Mouse (Mus musculus): Measurements from ENCODE around the gene Clec12b. TPM values are rescaled to one million over a fixed set of nuclear protein-coding genes. Genes with fewer than 3 reads are reported as not detected.

Clec12b gene
- polyA plus RNA-seq (2015; fragmentation: Nextera tagmentation; extraction: Ambion mirVana): 0.19 TPM in 1 of 2 replicates, not detected in the other

DNA sequence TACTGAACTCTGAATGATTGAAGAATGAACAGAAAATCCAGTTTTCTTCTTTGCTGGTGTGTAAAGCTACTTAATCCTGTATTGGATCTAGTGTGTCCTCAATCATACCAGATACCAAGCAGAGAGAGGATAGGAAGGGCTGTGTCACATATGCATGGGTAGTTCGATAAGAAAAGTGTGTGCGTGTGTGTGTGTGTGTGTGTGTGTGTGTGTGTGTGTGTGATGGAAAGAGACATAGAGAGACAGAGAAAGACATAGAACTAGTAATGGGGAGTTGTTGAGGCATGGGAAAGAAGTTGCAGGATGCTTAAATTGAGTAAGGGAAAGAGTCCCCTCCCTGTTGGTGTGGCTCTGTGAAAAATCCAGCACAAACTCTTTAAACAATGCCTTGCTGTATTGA, at the start of gene Clec12b:
Gene Clec12b, minus strand, starts transcription at position 101 of the 400 bp plus-strand sequence.
- Histone ChIP-seq H3K36me3 (no peaks in the 10 kb centered on the region), H3K4me1 (no peaks in the 10 kb centered on the region), H3K4me3 (replicated peaks) (no peak within 1 kb of the TSS), H3K27me3 (replicated peaks) (no peaks in the 10 kb centered on the region), H3K9ac (no peak within 1 kb of the TSS), H3K27ac (no peak within 1 kb of the TSS), H3K9me3 (no peaks in the 10 kb centered on the region), H3K4me2 (no peak within 1 kb of the TSS)
- 80% methylated on average over 2 of the region's 2 CpGs for WGBS
- no peak for ATAC-seq (ENCODE audit: insufficient read depth, low FRiP score, low read depth)

GRCm38 (mm10) chr6:129434239-129434638, 48.6 kb upstream of the Clec12b start:
- H3K36me3 ChIP-seq: no peaks in the 10 kb centered on the region
- H3K27ac ChIP-seq: no peak overlapping the region
- H3K4me1 ChIP-seq: no peaks in the 10 kb centered on the region
- no peaks in the 10 kb centered on the region for H3K9me3 ChIP-seq
- no peak overlapping the region for H3K4me2 ChIP-seq
- WGBS: 70% methylated on average over 5 of the region's 5 CpGs
- no peak overlapping the region for H3K4me3 ChIP-seq (replicated peaks)
- ATAC-seq (ENCODE audit: insufficient read depth, low FRiP score, low read depth): no peak
- H3K9ac ChIP-seq: no peak overlapping the region
- no peaks in the 10 kb centered on the region for H3K27me3 ChIP-seq (replicated peaks)

- WGBS: 72% methylated on average over 4 of the region's 4 CpGs
- H3K9me3 ChIP-seq: no peaks in the 10 kb centered on the region
- no peak overlapping the region for H3K9ac ChIP-seq
- no peak overlapping the region for H3K27ac ChIP-seq
- H3K4me1 ChIP-seq: peaks cover 5% of the 10 kb centered on the region
- no peaks in the 10 kb centered on the region for H3K27me3 ChIP-seq (replicated peaks)
- H3K36me3 ChIP-seq: no peaks in the 10 kb centered on the region
- ATAC-seq (ENCODE audit: insufficient read depth, low FRiP score, low read depth): no peak
- H3K4me3 ChIP-seq (replicated peaks): no peak overlapping the region
- no peak overlapping the region for H3K4me2 ChIP-seq
These were observed 41.6 kb upstream of the Clec12b start for GRCm38 (mm10) chr6:129427281-129427680.

- Histone ChIP-seq H3K9me3 (no peaks in the 10 kb centered on the region), H3K4me2 (no peak overlapping the region), H3K4me1 (peaks cover 5% of the 10 kb centered on the region), H3K27me3 (replicated peaks) (no peaks in the 10 kb centered on the region), H3K36me3 (no peaks in the 10 kb centered on the region), H3K4me3 (replicated peaks) (no peak overlapping the region), H3K27ac (no peak overlapping the region), H3K9ac (no peak overlapping the region)
- 38% methylated on average over 5 of the region's 5 CpGs for WGBS
- no peak for ATAC-seq (ENCODE audit: insufficient read depth, low FRiP score, low read depth)
These were observed 40.1 kb upstream of the Clec12b start for GRCm38 (mm10) chr6:129425812-129426211.

GRCm38 (mm10) chr6:129425217-129425616, 39.5 kb upstream of the Clec12b start:
- 42% methylated on average over 5 of the region's 5 CpGs for WGBS
- no peak for ATAC-seq (ENCODE audit: insufficient read depth, low FRiP score, low read depth)
- no peak overlapping the region for H3K9ac ChIP-seq
- H3K4me3 ChIP-seq (replicated peaks): no peak overlapping the region
- no peaks in the 10 kb centered on the region for H3K9me3 ChIP-seq
- H3K36me3 ChIP-seq: no peaks in the 10 kb centered on the region
- no peaks in the 10 kb centered on the region for H3K27me3 ChIP-seq (replicated peaks)
- no peak overlapping the region for H3K4me2 ChIP-seq
- H3K27ac ChIP-seq: no peak overlapping the region; the same call in 1 of the 2 replicates
- H3K4me1 ChIP-seq: peaks cover 5% of the 10 kb centered on the region

- WGBS: 23% methylated on average over 1 of the region's 1 CpGs
- H3K4me2 ChIP-seq: no peak overlapping the region
These were observed 38.0 kb upstream of the Clec12b start for GRCm38 (mm10) chr6:129423734-129424072.

GRCm38 (mm10) chr6:129423040-129423733, 37.5 kb upstream of the Clec12b start:
- Histone ChIP-seq H3K4me2 (no peak overlapping the region), H3K9me3 (no peaks in the 10 kb centered on the region), H3K9ac (no peak overlapping the region), H3K27me3 (replicated peaks) (no peaks in the 10 kb centered on the region), H3K36me3 (no peaks in the 10 kb centered on the region), H3K27ac (peak overlapping the region; percentile 71), H3K4me1 (peaks cover 5% of the 10 kb centered on the region), H3K4me3 (replicated peaks) (no peak overlapping the region)
- 53% methylated on average over 4 of the region's 4 CpGs for whole genome bisulfite sequencing
- peak; percentile 76 for ATAC-seq (ENCODE audit: insufficient read depth, low FRiP score, low read depth)

More at GRCm38 (mm10) chr6:129423734-129424072, 38.0 kb upstream of the Clec12b start:
- Histone ChIP-seq H3K9ac (no peak overlapping the region), H3K4me3 (replicated peaks) (no peak overlapping the region), H3K9me3 (no peaks in the 10 kb centered on the region), H3K36me3 (no peaks in the 10 kb centered on the region), H3K27me3 (replicated peaks) (no peaks in the 10 kb centered on the region), H3K27ac (no peak overlapping the region; the same call in 1 of the 2 replicates), H3K4me1 (peaks cover 5% of the 10 kb centered on the region)
- peak; percentile 60 for ATAC-seq (ENCODE audit: insufficient read depth, low FRiP score, low read depth)

DNA sequence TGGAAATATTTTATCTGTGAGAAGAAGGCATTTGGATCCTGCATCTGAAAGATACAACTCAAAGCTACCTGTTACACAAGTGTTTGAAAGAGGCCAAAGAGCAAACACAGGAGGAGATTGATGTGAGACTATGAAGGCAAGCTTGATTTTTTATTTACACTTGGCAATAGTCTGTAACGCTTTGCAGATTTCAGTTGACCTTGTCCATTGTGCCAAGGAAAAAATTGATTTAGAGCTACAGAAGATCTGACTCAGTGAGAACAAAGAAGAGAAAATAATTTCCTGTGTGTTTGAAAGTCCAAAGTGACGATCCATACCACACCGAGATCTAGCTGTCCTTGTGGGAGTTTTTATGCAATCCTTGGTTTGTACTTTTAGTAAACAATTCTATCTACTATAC, 36.6 kb upstream of the Clec12b start:
- Histone ChIP-seq H3K4me2 (no peak overlapping the region), H3K36me3 (no peaks in the 10 kb centered on the region), H3K27me3 (replicated peaks) (no peaks in the 10 kb centered on the region), H3K4me1 (peaks cover 5% of the 10 kb centered on the region), H3K9ac (no peak overlapping the region), H3K4me3 (replicated peaks) (no peak overlapping the region), H3K27ac (no peak overlapping the region), H3K9me3 (no peaks in the 10 kb centered on the region)
- WGBS: 36% methylated on average over 3 of the region's 3 CpGs
- ATAC-seq (ENCODE audit: insufficient read depth, low FRiP score, low read depth): no peak

- H3K4me3 ChIP-seq (replicated peaks): no peak overlapping the region
- no peaks in the 10 kb centered on the region for H3K9me3 ChIP-seq
- no peaks in the 10 kb centered on the region for H3K27me3 ChIP-seq (replicated peaks)
- H3K9ac ChIP-seq: no peak overlapping the region
- H3K4me1 ChIP-seq: no peaks in the 10 kb centered on the region
- no peak overlapping the region for H3K27ac ChIP-seq
- ATAC-seq (ENCODE audit: insufficient read depth, low FRiP score, low read depth): no peak
- 59% methylated on average over 1 of the region's 1 CpGs for WGBS
- no peaks in the 10 kb centered on the region for H3K36me3 ChIP-seq
- no peak overlapping the region for H3K4me2 ChIP-seq
These were observed 28.5 kb upstream of the Clec12b start for GRCm38 (mm10) chr6:129414177-129414576.

GRCm38 (mm10) chr6:129408562-129408961, 22.9 kb upstream of the Clec12b start, which contains the start of gene Clec9a:
Clec9a (plus strand) TSS chr6:129408862.
- no peak for ATAC-seq (ENCODE audit: insufficient read depth, low FRiP score, low read depth)
- no peak within 1 kb of the TSS for H3K27ac ChIP-seq
- no peaks in the 10 kb centered on the region for H3K27me3 ChIP-seq (replicated peaks)
- no peaks in the 10 kb centered on the region for H3K36me3 ChIP-seq
- H3K9ac ChIP-seq: no peak within 1 kb of the TSS
- no peaks in the 10 kb centered on the region for H3K9me3 ChIP-seq
- WGBS: 79% methylated on average over 2 of the region's 2 CpGs
- no peaks in the 10 kb centered on the region for H3K4me1 ChIP-seq
- H3K4me3 ChIP-seq (replicated peaks): no peak within 1 kb of the TSS
- no peak within 1 kb of the TSS for H3K4me2 ChIP-seq

DNA sequence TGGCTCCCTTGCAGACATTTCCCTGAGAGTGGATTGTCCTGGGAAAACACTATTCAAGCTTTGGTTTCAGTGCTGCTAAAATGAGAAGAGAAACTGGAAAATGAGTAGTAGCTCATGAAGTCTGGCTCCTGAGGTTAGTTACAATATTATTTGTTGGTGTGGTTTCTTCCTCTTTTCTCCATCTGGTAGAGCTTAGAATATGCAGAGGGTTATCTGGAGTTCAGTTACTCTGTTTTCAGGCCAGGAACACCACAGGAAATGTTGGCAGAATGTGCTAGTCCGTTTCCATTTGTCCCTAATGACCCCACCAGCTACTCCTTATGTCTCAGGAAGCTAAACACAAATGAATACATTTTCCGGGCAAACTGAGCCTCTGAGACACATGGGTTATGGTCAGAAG, 21.6 kb upstream of the Clec12b start:
- ATAC-seq (ENCODE audit: insufficient read depth, low FRiP score, low read depth): no peak
- H3K27ac ChIP-seq: no peak overlapping the region
- H3K4me1 ChIP-seq: no peaks in the 10 kb centered on the region
- no peak overlapping the region for H3K4me3 ChIP-seq (replicated peaks)
- WGBS: 36% methylated on average over 2 of the region's 2 CpGs
- no peaks in the 10 kb centered on the region for H3K9me3 ChIP-seq
- no peak overlapping the region for H3K4me2 ChIP-seq
- H3K36me3 ChIP-seq: no peaks in the 10 kb centered on the region
- no peaks in the 10 kb centered on the region for H3K27me3 ChIP-seq (replicated peaks)
- H3K9ac ChIP-seq: no peak overlapping the region

DNA sequence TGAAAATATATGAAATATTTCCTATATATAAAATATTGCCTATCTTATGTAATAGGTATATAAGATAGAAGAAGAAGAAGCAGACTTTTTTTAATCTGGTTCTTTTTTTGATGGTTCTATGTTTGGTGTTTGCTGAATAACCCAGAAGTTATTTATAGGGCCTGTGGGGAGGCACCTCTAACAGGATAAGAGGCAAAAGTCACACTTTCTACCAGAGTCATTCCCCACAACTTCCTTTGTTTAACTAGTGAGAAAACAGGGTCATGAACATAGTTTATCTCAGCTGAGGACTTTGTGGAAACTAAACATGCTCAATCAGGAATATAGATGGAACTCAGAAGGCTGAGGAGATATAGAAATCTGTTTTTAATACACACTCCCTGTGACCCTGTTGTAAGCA, 20.3 kb upstream of the Clec12b start:
- no peak for ATAC-seq (ENCODE audit: insufficient read depth, low FRiP score, low read depth)
- Histone ChIP-seq H3K4me2 (no peak overlapping the region), H3K4me3 (replicated peaks) (no peak overlapping the region), H3K9me3 (no peaks in the 10 kb centered on the region), H3K27ac (no peak overlapping the region), H3K9ac (no peak overlapping the region), H3K27me3 (replicated peaks) (no peaks in the 10 kb centered on the region), H3K36me3 (no peaks in the 10 kb centered on the region), H3K4me1 (no peaks in the 10 kb centered on the region)

DNA sequence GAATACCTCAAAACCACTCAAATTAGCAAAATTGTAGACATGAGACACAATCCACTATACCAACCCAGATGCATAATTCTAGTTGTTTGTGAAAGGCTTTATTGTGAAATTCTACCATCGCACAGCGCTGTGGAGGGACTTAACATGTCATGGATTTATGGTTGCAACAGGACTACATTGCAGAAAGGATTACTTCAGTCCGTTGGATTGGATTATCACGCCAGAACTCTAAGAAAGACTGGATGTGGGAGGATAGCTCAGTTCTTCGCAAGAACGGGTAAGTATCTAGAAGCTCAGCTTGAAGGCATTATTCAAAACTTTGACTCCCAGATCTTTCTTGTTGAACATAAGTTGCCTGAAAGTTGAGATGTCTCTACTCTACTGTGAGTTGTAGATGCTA, 17.7 kb upstream of the Clec12b start:
- no peaks in the 10 kb centered on the region for H3K27me3 ChIP-seq (replicated peaks)
- no peak overlapping the region for H3K4me3 ChIP-seq (replicated peaks)
- H3K36me3 ChIP-seq: no peaks in the 10 kb centered on the region
- 72% methylated on average over 6 of the region's 6 CpGs for WGBS
- no peaks in the 10 kb centered on the region for H3K4me1 ChIP-seq
- no peak overlapping the region for H3K27ac ChIP-seq
- no peak for ATAC-seq (ENCODE audit: insufficient read depth, low FRiP score, low read depth)
- H3K9me3 ChIP-seq: no peaks in the 10 kb centered on the region
- H3K4me2 ChIP-seq: no peak overlapping the region
- H3K9ac ChIP-seq: no peak overlapping the region
